Mouse (Mus musculus) cerebellum, postnatal 10 days (tissue): ENCODE measurements at regions not wholly inside any gene's neighbourhood (a gene's known extent, or its start where the extent isn't known, plus 50 kb on each side); places are given as distances from the start of the nearest gene placed in this dataset.

Experiments used
- DNase-seq, 2 experiments: peaks; one replicate each; pipeline ENCODE4 v3.0.0; 2021; ENCODE audit warnings: mixed read lengths in 2 of 2

GRCm38 (mm10) chr4:127756238-127756637 is 214.5 kb downstream of the CK137956 start:
- no peak for DNase-seq

GRCm38 (mm10) chr4:127750781-127751180 is 220.0 kb downstream of the CK137956 start:
- no peak for DNase-seq

- DNase-seq, result peak; percentile 51 to 61
Measured at GRCm38 (mm10) chr4:127747876-127748275, 222.9 kb downstream of the CK137956 start.

GRCm38 (mm10) chr4:127736781-127737180 is 234.0 kb downstream of the CK137956 start:
- DNase-seq, result no peak

GRCm38 (mm10) chr4:127736151-127736550 is 234.6 kb downstream of the CK137956 start:
- DNase-seq, result no peak

- peak; percentile 86 for DNase-seq
Measured at GRCm38 (mm10) chr4:127734641-127735040, 236.1 kb downstream of the CK137956 start.

- no peak for DNase-seq
Measured at GRCm38 (mm10) chr4:127718661-127719060, 252.1 kb downstream of the CK137956 start.

- DNase-seq, result no peak
Measured at GRCm38 (mm10) chr4:127712274-127712673, 258.5 kb downstream of the CK137956 start.

GRCm38 (mm10) chr4:127710816-127711215 is 259.9 kb downstream of the CK137956 start:
- DNase-seq, result no peak

- DNase-seq, result no peak
Measured at GRCm38 (mm10) chr4:127709746-127710145, 261.0 kb downstream of the CK137956 start.

GRCm38 (mm10) chr4:127708186-127708585 is 262.6 kb downstream of the CK137956 start:
- no peak for DNase-seq

- peak; percentile 63 to 71 for DNase-seq
Measured at GRCm38 (mm10) chr4:127707126-127707525, 263.6 kb downstream of the CK137956 start.

- DNase-seq, result no peak
Measured at GRCm38 (mm10) chr4:127701651-127702050, 269.1 kb downstream of the CK137956 start.

GRCm38 (mm10) chr4:127689986-127690385 is 280.8 kb downstream of the CK137956 start:
- DNase-seq, result no peak

GRCm38 (mm10) chr4:127685021-127685420 is 285.7 kb downstream of the CK137956 start:
- no peak for DNase-seq

- DNase-seq, result no peak
Measured at GRCm38 (mm10) chr4:127679391-127679790, 291.4 kb downstream of the CK137956 start.

GRCm38 (mm10) chr4:127678437-127678836 is 292.3 kb downstream of the CK137956 start:
- peak; percentile 18 to 21 for DNase-seq

- no peak for DNase-seq
Measured at GRCm38 (mm10) chr4:127675745-127676315, 294.9 kb downstream of the CK137956 start.

GRCm38 (mm10) chr4:127659950-127660349 is 302.0 kb upstream of the Gjb5 start:
- no peak for DNase-seq

- DNase-seq, result no peak
Measured at GRCm38 (mm10) chr4:127651601-127652000, 293.6 kb upstream of the Gjb5 start.

GRCm38 (mm10) chr4:127648011-127648410 is 290.0 kb upstream of the Gjb5 start:
- peak; percentile 33 to 54 for DNase-seq

GRCm38 (mm10) chr4:127647189-127647588 is 289.2 kb upstream of the Gjb5 start:
- DNase-seq, result peak in 1 of 2 experiments; percentile 18

- peak; percentile 70 to 77 for DNase-seq
Measured at GRCm38 (mm10) chr4:127640251-127641085, 282.5 kb upstream of the Gjb5 start.

GRCm38 (mm10) chr4:127639765-127640164 is 281.8 kb upstream of the Gjb5 start:
- DNase-seq, result no peak
